Mouse (Mus musculus): ENCODE measurements around the gene Fignl2.
"Not testable (repeated sequence)": the region's sequence is repeated elsewhere in the genome, so short reads cannot be mapped to it uniquely, and the experiment has no call there.

Fignl2 gene

DNA sequence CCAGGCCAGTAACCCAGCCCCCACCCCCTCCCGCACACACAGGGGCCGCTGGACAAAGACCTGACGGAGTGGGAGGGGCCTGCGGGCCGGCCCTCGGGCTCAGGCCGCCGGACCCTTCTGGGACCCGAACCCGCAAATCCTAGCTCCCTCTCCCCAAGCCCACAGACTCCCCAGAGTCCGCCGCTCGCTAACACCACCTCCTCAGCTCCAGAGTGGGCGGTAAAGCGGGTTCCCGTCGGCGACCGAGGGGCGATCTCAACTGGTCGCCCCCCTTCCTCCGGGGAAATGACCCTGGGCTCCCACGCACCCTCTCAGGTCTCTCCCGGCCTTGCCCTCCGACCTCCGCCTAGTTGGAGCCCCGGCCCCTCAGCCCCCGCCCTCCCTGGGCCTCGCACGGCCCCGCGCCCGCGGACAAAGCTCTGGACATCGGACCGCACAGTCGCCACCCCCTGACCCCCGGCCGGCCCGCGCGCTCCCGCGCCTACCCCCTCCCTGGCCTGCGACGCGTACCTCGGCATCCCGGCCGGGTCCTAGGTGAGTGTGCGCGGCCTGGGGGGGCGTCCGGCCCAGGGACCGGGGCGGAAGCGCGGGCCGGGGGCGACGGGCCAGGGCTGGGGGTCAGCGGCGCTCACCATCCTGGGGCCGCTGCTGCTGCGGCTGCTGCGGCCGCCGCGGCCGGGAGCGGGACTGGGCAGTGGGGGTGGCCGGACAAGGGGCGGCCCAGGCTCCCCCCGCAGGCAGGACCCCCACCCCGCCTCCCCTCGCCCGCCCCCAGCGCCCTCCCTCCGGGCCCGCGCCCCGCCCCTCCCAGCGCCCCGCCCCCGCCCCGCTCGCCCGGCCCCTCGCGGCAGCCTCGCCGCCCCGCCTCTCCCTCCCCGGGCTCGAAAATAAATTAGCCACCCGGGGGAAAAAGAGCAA, at the start of gene Fignl2:
Gene Fignl2, minus strand, starts transcription at position 755 of the 918 bp plus-strand sequence.
- no peak for DNase-seq (ENCODE audit: extremely low read depth, insufficient read length, low spot score)

- DNase-seq (ENCODE audit: extremely low read depth, insufficient read length, low spot score), result no peak
These were observed 48.6 kb upstream of the Fignl2 start for GRCm38 (mm10) chr15:101126876-101127544.

GRCm38 (mm10) chr15:101125561-101125960, 47.2 kb upstream of the Fignl2 start:
- DNase-seq (ENCODE audit: extremely low read depth, insufficient read length, low spot score), result no peak

DNA sequence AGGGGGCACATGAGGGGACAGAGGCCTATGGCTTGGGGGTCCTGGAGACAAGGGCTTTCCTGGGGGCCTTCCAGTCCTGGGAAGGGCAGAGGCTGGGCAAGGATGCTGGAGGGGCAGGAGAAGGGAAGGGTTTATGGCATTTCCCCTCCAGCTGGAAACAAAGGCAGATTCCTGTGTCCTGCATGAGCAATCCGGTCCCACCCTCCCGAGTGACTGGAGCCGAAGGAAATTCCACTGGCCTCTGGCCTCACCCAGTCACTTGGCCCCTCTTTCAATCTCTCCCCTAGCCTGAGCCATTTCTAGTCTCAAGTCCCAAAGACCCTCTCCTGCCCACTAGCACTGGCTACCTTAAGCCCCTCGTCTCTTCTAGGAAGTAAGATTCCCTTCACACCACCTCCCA, 44.8 kb upstream of the Fignl2 start:
- no peak for DNase-seq (ENCODE audit: extremely low read depth, insufficient read length, low spot score)

- DNase-seq (ENCODE audit: extremely low read depth, insufficient read length, low spot score), result no peak
These were observed 43.9 kb upstream of the Fignl2 start for GRCm38 (mm10) chr15:101122290-101122589.

- no peak for DNase-seq (ENCODE audit: extremely low read depth, insufficient read length, low spot score)
These were observed 43.3 kb upstream of the Fignl2 start for GRCm38 (mm10) chr15:101121411-101122289.

GRCm38 (mm10) chr15:101118399-101119125, 40.2 kb upstream of the Fignl2 start:
- no peak for DNase-seq (ENCODE audit: extremely low read depth, insufficient read length, low spot score)

GRCm38 (mm10) chr15:101115511-101116110, 37.2 kb upstream of the Fignl2 start, which contains the start of gene Ankrd33:
Gene Ankrd33 (plus strand): TSS chr15:101115755.
- no peak for DNase-seq (ENCODE audit: extremely low read depth, insufficient read length, low spot score)

DNA sequence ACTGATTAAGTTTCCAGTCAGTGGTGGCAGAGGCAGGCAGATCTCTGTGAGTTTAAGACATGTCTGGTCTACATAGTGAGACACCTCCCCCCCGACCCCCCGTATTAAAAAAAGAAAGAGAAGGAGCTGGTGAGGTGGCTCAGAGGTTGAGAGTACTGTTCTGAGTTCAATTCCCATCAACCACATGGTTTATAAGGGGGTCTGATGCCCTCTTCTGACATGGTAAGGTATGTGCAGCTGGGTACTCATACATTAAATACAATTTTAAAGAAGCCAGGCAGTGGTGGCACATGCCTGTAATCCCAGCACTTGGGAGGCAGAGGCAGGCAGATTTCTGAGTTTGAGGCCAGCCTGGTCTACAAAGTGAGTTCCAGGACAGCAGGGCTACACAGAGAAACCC, 35.4 kb upstream of the Fignl2 start:
- DNase-seq (ENCODE audit: extremely low read depth, insufficient read length, low spot score), result not testable (repeated sequence)

GRCm38 (mm10) chr15:101113176-101113575, 34.8 kb upstream of the Fignl2 start:
- peak; percentile 74 for DNase-seq (ENCODE audit: extremely low read depth, insufficient read length, low spot score)

DNA sequence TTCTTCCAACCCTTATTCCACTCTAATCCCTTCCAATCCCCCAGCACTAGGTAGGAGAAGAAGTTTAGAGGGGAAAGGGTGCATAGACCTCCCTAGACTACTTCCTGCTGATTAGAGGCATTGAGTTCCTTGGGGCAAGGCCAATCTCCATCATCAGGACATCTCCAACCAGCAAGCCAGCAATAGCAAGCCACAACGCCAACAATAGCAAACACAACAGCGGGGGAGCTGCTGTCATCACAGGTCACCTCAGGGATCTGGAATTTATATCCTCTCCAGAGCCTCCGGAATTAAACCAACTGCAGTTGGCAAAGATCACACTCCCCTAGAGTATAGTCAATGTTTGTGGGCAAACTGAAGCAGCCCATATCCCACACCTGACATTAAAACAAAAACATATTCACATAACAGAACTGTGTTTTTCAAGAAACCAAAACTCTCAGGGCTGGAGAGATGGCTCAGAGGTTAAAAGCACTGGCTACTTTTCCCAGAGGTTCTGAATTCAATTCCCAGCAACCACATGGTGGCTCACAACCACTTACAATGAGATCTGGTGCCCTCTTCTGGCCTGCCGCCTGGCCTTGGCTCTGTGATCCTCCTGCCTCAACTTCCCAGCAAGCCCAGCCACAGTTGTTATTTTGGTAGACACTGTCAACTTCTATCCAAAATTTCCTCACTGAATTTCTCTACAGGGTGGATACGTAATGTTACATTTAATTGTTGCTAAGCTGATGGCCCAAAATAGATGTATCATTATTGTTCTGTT, 29.7 kb upstream of the Fignl2 start:
- no peak for DNase-seq (ENCODE audit: extremely low read depth, insufficient read length, low spot score)

DNA sequence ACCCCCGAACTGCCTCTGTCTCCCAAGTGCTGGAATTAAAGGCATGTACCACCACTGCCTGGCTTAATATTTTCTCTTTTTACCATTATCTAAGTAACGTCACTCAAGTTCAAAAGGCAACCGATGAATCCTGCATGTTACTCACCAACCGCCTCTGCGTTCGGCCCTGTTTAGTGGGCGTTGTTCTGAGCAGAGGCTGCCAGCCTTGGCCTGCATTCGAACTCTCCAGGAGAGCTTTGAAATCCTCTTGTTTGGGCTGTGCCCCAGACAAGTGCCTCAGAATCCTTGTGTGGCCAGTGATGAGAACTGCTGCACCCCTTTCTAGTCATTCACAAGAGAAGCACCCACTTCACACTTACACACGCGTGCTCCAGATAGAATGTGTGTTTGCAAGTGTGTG, 27.6 kb upstream of the Fignl2 start:
- no peak for DNase-seq (ENCODE audit: extremely low read depth, insufficient read length, low spot score)

DNA sequence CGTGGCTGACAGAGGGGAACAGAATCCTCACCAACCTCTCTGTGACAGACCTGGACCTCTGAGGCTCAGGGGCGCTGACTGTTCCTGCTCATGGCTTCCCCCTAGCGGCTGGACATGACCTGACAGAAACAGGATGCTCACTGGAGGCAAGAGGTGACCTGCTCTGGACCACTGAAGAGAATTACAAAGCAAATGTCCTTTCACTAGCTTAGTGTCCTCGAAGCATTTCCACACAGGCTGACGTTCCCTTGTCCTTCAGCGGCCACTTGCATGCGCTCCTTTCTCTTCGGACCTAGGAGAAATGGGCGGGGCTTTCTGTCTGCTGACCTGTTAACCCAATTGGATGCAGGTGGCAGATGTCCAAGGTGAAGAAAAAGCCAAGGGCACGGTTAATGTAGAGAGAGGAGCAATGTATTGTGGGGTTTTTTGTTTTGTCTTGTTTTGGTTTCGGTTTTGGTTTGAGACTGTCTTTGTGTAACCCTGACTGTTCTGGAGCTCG, 27.2 kb upstream of the Fignl2 start:
- no peak for DNase-seq (ENCODE audit: extremely low read depth, insufficient read length, low spot score)

GRCm38 (mm10) chr15:101103605-101104304, 25.4 kb upstream of the Fignl2 start:
- no peak for DNase-seq (ENCODE audit: extremely low read depth, insufficient read length, low spot score)

DNA sequence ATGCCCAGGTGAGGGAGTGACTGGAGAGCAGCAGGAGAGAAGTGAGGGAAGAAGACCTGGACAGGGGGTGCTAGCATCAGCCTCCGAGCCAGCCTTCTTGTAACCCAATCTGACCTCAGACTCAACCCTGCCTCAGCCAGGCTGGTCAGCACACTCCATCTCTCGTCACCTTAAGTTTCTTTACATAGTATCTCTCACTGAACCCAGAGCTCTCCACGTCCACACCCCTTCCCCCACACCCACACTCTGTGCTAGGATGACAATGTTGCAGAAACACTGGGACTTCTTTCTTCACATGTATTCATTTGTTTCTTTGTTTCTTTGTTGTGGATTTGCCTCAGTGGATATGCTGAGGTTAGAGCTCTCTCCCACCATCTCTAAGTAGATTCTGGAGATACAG, 22.6 kb upstream of the Fignl2 start:
- no peak for DNase-seq (ENCODE audit: extremely low read depth, insufficient read length, low spot score)

- DNase-seq (ENCODE audit: extremely low read depth, insufficient read length, low spot score), result no peak
These were observed 19.8 kb upstream of the Fignl2 start for GRCm38 (mm10) chr15:101097985-101098651.

DNA sequence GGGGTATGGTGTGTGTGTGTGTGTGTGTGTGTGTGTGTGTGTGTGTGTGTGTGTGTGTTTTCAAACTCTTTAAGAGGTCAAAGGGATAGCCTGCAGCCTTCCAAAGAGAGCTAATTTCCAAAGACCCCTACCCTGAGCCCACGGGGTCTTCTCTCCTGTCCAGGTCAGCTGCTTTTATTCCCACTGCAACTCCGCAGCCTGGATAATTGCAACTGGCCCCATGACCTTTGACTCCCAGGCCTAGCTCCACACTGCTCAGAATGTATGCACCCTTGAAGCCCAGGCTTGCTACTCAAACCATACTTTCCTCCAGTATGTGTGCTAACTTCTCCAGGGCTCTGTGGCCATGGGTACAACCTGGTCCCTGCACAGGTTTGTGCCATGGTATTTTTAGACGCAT, 17.0 kb upstream of the Fignl2 start:
- no peak for DNase-seq (ENCODE audit: extremely low read depth, insufficient read length, low spot score)

- DNase-seq (ENCODE audit: extremely low read depth, insufficient read length, low spot score), result no peak
These were observed 16.6 kb upstream of the Fignl2 start for GRCm38 (mm10) chr15:101094979-101095378.

Measured in 3134 (cell line).